ENCODE assay signal across 9 mouse cellular contexts in the genomic region with DNA sequence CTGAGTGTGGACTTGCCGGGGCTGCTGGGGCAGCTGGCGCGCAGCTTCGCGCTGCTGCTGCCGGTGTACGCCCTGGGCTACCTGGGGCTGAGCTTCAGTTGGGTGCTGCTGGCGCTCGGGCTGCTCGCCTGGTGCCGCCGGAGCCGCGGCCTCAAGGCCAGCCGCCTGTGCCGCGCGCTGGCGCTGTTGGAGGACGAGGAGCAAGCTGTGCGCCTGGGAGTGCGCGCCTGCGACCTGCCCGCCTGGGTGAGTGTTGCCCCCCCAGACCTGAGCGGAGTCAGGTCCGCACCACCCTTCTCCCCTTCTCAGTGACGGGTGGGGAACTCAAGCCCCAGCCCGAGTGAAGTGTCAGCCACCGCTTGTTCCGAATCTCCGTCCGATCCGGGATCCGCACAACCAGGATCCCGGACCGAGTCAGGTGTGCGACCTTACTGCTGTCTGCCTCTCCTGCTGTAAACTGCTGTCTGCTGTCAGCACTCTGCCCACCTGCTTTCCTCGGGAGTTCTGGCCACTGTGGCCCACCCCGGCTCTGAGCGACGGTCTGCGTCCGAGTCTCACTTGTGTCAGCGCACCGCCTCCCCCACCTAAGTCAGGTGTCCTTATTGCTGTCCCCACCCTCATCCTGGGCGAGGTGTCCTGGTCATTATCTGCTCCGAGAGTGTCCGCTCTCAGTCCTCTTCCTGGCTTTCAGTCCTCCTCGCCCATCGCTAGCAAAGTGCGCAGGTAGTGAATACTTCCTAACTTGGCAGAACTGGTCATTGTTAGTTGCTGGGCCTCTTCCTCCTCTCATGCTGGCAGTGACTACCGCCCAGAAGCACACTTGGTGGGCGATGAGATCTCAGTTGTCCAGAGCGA. TPM values are rescaled to one million over a fixed set of nuclear protein-coding genes. Genes with fewer than 3 reads are reported as not detected.
DNase-seq lines count a peak whose midpoint lies in the region; ATAC-seq and TF ChIP-seq lines count a peak whose summit lies in the region.
"Had no signal": no experiment of that assay in that cellular context is flagged by ENCODE, and none has a peak within 500 bp of the region (broad histone marks: within the 10 kb centered on the region; RNA-seq: fewer than 3 reads in every experiment).

No protein-coding gene starts in this region.

- H3K4me1 ChIP-seq in intestine, embryonic 16.5 days (ENCODE audit: control insufficient read depth, insufficient read depth, low read length), result peaks cover 4% of the 10 kb centered on the region; the same call in 1 of the 2 replicates
- H3K4me1 ChIP-seq in limb, embryonic 13.5 days, result peaks cover 14% of the 10 kb centered on the region
- H3K4me1 ChIP-seq in midbrain, embryonic 12.5 days, result peaks cover 9% of the 10 kb centered on the region

- WGBS in intestine, embryonic 16.5 days, result under 1% methylated on average over 55 of the region's 55 CpGs
- under 1% methylated on average over 54 of the region's 55 CpGs for WGBS in limb, embryonic 13.5 days
- WGBS in midbrain, embryonic 12.5 days, result under 1% methylated on average over 55 of the region's 55 CpGs

- peak overlapping the region; percentile 83 for H3K4me2 ChIP-seq in intestine, embryonic 16.5 days (ENCODE audit: low read depth, low read length)
- peak overlapping the region; percentile 99 for H3K4me2 ChIP-seq in limb, embryonic 13.5 days (replicated peaks)
- peak overlapping the region; percentile 99 for H3K4me2 ChIP-seq in midbrain, embryonic 12.5 days (replicated peaks)

- peak; percentile 63 for ATAC-seq in intestine, embryonic 16.5 days
- no peak; the same call in 1 of the 2 replicates for ATAC-seq in limb, embryonic 13.5 days (ENCODE audit: low FRiP score, low read depth)
- ATAC-seq in midbrain, embryonic 12.5 days (ENCODE audit: low FRiP score, low read depth), result no peak

- H3K27ac ChIP-seq in gastrocnemius, adult 2 months, result peak overlapping the region; percentile 99
- peak overlapping the region; percentile 98 for H3K27ac ChIP-seq in intestine, embryonic 16.5 days (ENCODE audit: low read length)
- peak overlapping the region; percentile 95 for H3K27ac ChIP-seq in limb, embryonic 13.5 days
- H3K27ac ChIP-seq in midbrain, embryonic 12.5 days (replicated peaks), result peak overlapping the region; percentile 94

- peak overlapping the region; percentile 99 for H3K9ac ChIP-seq in intestine, embryonic 16.5 days (ENCODE audit: low read depth, low read length)
- H3K9ac ChIP-seq in limb, embryonic 13.5 days, result peak overlapping the region; percentile 93
- peak overlapping the region; percentile 95 for H3K9ac ChIP-seq in midbrain, embryonic 12.5 days (replicated peaks)

- TF ChIP-seq CTCF in gastrocnemius, adult 2 months (IDR thresholded peaks at IDR 0.05), result no peak

- H3K9me3 ChIP-seq in intestine, embryonic 16.5 days (ENCODE audit: control insufficient read depth, low read length), result no peaks in the 10 kb centered on the region
- H3K9me3 ChIP-seq in limb, embryonic 13.5 days, result no peaks in the 10 kb centered on the region
- H3K9me3 ChIP-seq in midbrain, embryonic 12.5 days, result no peaks in the 10 kb centered on the region

- peak overlapping the region; percentile 100 for H3K4me3 ChIP-seq in gastrocnemius, adult 2 months
- peak overlapping the region; percentile 98 for H3K4me3 ChIP-seq in intestine, embryonic 16.5 days (ENCODE audit: low read length)
- H3K4me3 ChIP-seq in limb, embryonic 13.5 days, result peak overlapping the region; percentile 95
- peak overlapping the region; percentile 97 for H3K4me3 ChIP-seq in midbrain, embryonic 12.5 days

- intact Hi-C loops in gastrocnemius, adult 2 months (cut with DNase I), result loop anchor here (2.0 to 5.0 kb wide), 3 partner anchors 19 to 126 kb away; a partner anchor contains a TSS

- H3K27me3 ChIP-seq in intestine, embryonic 16.5 days (replicated peaks; ENCODE audit: control insufficient read depth, insufficient read depth, low read length), result no peaks in the 10 kb centered on the region
- H3K27me3 ChIP-seq in limb, embryonic 13.5 days, result no peaks in the 10 kb centered on the region
- H3K27me3 ChIP-seq in midbrain, embryonic 12.5 days, result no peaks in the 10 kb centered on the region

- no peaks in the 10 kb centered on the region for H3K36me3 ChIP-seq in intestine, embryonic 16.5 days (ENCODE audit: control insufficient read depth, insufficient read depth, low read length)
- no peaks in the 10 kb centered on the region for H3K36me3 ChIP-seq in limb, embryonic 13.5 days
- H3K36me3 ChIP-seq in midbrain, embryonic 12.5 days, result no peaks in the 10 kb centered on the region

- DNase-seq in urinary bladder, adult 18-20 months (ENCODE audit: low spot score in 2 of 2), result peak; percentile 15 to 46
- no peak for DNase-seq in urinary bladder, postnatal 4 days (ENCODE audit: low spot score in 2 of 2)
- DNase-seq in cerebellum, postnatal 25 days, result peak; percentile 56 to 73
- peak; percentile 44 for DNase-seq in gastrocnemius, adult 2 months
- peak; percentile 62 to 68 for DNase-seq in spleen, postnatal 10 days (ENCODE audit: low spot score in 2 of 2)

RNA-seq across cellular contexts. Expression of a gene that starts 0.7 kb away (rescaled TPM):
- total RNA-seq in gastrocnemius, adult 2 months (2021), result 10 to 100 TPM; 28.2 to 28.9 TPM
- polyA plus RNA-seq in intestine, embryonic 16.5 days (2015; fragmentation: Nextera tagmentation; extraction: Ambion mirVana), result 15.7 and 18.0 TPM in 2 replicates
- polyA plus RNA-seq in limb, embryonic 13.5 days (2015; fragmentation: Nextera tagmentation; extraction: Ambion mirVana), result 15.6 and 15.8 TPM in 2 replicates
- 17.9 and 19.7 TPM in 2 replicates for polyA plus RNA-seq in midbrain, embryonic 12.5 days (2016; fragmentation: Nextera tagmentation; extraction: Ambion mirVana)

RNA-seq across cellular contexts. Expression of a gene that starts 6.5 kb away (rescaled TPM):
- total RNA-seq in gastrocnemius, adult 2 months (2021), result not detected
- polyA plus RNA-seq in intestine, embryonic 16.5 days (2015; fragmentation: Nextera tagmentation; extraction: Ambion mirVana), result not detected in 2 replicates
- not detected in 2 replicates for polyA plus RNA-seq in limb, embryonic 13.5 days (2015; fragmentation: Nextera tagmentation; extraction: Ambion mirVana)
- polyA plus RNA-seq in midbrain, embryonic 12.5 days (2016; fragmentation: Nextera tagmentation; extraction: Ambion mirVana), result not detected in 2 replicates
- total RNA-seq: common myeloid progenitor, adult 5-6 weeks had no signal

RNA-seq across cellular contexts. Expression of a gene that starts 18.8 kb away (rescaled TPM):
- 10 to 100 TPM; 10.0 to 18.8 TPM for total RNA-seq in gastrocnemius, adult 2 months (2021)
- 10.7 and 11.0 TPM in 2 replicates for polyA plus RNA-seq in intestine, embryonic 16.5 days (2015; fragmentation: Nextera tagmentation; extraction: Ambion mirVana)
- 32.7 and 39.6 TPM in 2 replicates for polyA plus RNA-seq in limb, embryonic 13.5 days (2015; fragmentation: Nextera tagmentation; extraction: Ambion mirVana)
- 16.6 and 19.0 TPM in 2 replicates for polyA plus RNA-seq in midbrain, embryonic 12.5 days (2016; fragmentation: Nextera tagmentation; extraction: Ambion mirVana)

Comparison
In these comparisons a context has a peak if more than half of its experiments do, and no peak if none do; other contexts are left out.
1. DNase-seq: peak in urinary bladder, adult 18-20 months (2 of 2), cerebellum, postnatal 25 days (2 of 2), gastrocnemius, adult 2 months (single experiment) and spleen, postnatal 10 days (2 of 2); none in urinary bladder, postnatal 4 days (0 of 2).
2. Peak in every context shown above with its lines, with median percentiles within 50 percentile points of each other: H3K27ac ChIP-seq, H3K4me3 ChIP-seq, H3K4me2 ChIP-seq and H3K9ac ChIP-seq.